In the genomic region with DNA sequence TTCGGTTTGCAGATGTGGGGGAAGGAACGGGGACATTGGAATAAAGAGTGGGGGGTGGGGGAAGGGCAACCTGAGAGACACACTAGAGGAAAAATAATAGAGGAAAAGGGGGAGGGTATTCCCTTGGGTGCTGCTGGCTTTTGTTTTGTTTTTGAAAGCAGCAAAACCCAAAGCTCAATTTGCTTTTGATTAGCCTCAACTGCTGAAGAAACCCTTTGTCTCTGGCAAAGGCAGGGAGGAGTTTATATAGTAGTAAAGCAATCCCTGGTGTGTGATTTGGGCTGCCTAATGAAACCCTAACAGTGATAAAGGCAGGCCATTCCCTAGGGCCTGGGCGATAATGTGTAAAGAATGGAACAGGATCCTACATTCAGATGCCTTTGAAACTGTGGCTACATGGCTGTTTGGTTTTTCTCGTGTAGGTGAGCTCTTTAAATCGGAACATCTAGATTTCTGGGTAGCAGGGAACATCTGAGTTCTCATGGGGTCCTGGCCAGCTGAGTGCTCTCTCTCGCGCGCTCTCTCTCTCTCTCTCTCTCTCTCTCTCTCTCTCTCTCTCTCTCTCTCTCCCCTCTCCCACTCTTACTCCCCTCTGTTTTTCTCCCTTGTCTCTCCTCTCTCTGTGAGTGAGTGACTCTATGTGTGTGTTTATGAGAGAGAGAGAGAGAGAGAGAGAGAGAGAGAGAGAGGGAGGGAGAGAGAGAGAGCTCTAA, we compare ENCODE assay signal across 11 mouse cellular contexts. TPM values are rescaled to one million over a fixed set of nuclear protein-coding genes. Genes with fewer than 3 reads are reported as not detected.
DNase-seq lines count a peak whose midpoint lies in the region; ATAC-seq and TF ChIP-seq lines count a peak whose summit lies in the region.
"Had no signal": no experiment of that assay in that cellular context is flagged by ENCODE, and none has a peak within 500 bp of the region (broad histone marks: within the 10 kb centered on the region; RNA-seq: fewer than 3 reads in every experiment).

No protein-coding gene starts in this region.

- H3K4me1 ChIP-seq in heart, embryonic 16.5 days (ENCODE audit: control insufficient read depth, insufficient read depth, low read length): peaks cover 14% of the 10 kb centered on the region
- H3K4me1 ChIP-seq in hindbrain, embryonic 11.5 days (replicated peaks; ENCODE audit: control insufficient read depth, insufficient read depth, low read length): no peaks in the 10 kb centered on the region; the same call in 1 of the 2 replicates
- H3K4me1 ChIP-seq in midbrain, embryonic 11.5 days (ENCODE audit: control insufficient read depth, insufficient read depth, low read length): peaks cover 8% of the 10 kb centered on the region
- H3K4me1 ChIP-seq in thymus, adult 2 months (replicated peaks; ENCODE audit: control insufficient read depth, insufficient read depth, low read length): no peaks in the 10 kb centered on the region

- no peak for DNase-seq in heart, postnatal 10 days
- peak; percentile 54 for DNase-seq in embryo, embryonic 11 days
- peak; percentile 58 for DNase-seq in hindbrain, embryonic 11.5 days (ENCODE audit: low spot score)
- peak; percentile 85 for DNase-seq in midbrain, embryonic 11.5 days (ENCODE audit: low spot score, missing footprints)
- no peak for DNase-seq in cerebellum, adult 18-20 months
- DNase-seq in adrenal gland, adult (ENCODE audit: inconsistent age in 2 of 2, low spot score in 1 of 2): no peak
- no peak for DNase-seq in thymus, adult 2 months
- DNase-seq: cerebellum, adult 9-11 months had no signal

- WGBS in heart, embryonic 16.5 days: 37% methylated on average over 8 of the region's 8 CpGs
- 10% methylated on average over 8 of the region's 8 CpGs for WGBS in hindbrain, embryonic 11.5 days
- WGBS in midbrain, embryonic 11.5 days: 20% methylated on average over 8 of the region's 8 CpGs
- WGBS in thymus, adult 2 months: 87% methylated on average over 8 of the region's 8 CpGs

- no peaks in the 10 kb centered on the region for H3K36me3 ChIP-seq in heart, embryonic 16.5 days (ENCODE audit: control insufficient read depth, insufficient read depth)
- H3K36me3 ChIP-seq in hindbrain, embryonic 11.5 days (ENCODE audit: control insufficient read depth, insufficient read depth, low read length): no peaks in the 10 kb centered on the region
- no peaks in the 10 kb centered on the region for H3K36me3 ChIP-seq in midbrain, embryonic 11.5 days (ENCODE audit: control insufficient read depth, insufficient read depth, low read length)
- no peaks in the 10 kb centered on the region for H3K36me3 ChIP-seq in thymus, adult 2 months (ENCODE audit: control insufficient read depth, insufficient read depth, low read length)

- intact Hi-C loops in heart, postnatal 10 days (cut with DNase I): no loop called here

- TF ChIP-seq POLR2A in thymus, adult 2 months (IDR thresholded peaks at IDR 0.05; ENCODE audit: control insufficient read depth, extremely low read depth, insufficient read depth, low read length, poor library complexity): no peak

- H3K9ac ChIP-seq in heart, embryonic 16.5 days (ENCODE audit: low read length): no peak overlapping the region
- 0 out of 2 replicates have a peak overlapping the region, but pooled peaks have one; percentile 12 for H3K9ac ChIP-seq in hindbrain, embryonic 11.5 days (ENCODE audit: low read depth, low read length)
- peak overlapping the region; percentile 22; the same call in 1 of the 2 replicates for H3K9ac ChIP-seq in midbrain, embryonic 11.5 days (ENCODE audit: low read length)

- H3K4me2 ChIP-seq in heart, embryonic 16.5 days (ENCODE audit: low read depth, low read length): peak overlapping the region; percentile 64
- H3K4me2 ChIP-seq in hindbrain, embryonic 11.5 days (replicated peaks; ENCODE audit: low read depth, low read length): peak overlapping the region; percentile 37; the same call in 1 of the 2 replicates
- peak overlapping the region; percentile 42; the same call in 1 of the 2 replicates for H3K4me2 ChIP-seq in midbrain, embryonic 11.5 days

- H3K9me3 ChIP-seq in heart, embryonic 16.5 days (replicated peaks; ENCODE audit: control insufficient read depth, low read length): no peaks in the 10 kb centered on the region
- H3K9me3 ChIP-seq in hindbrain, embryonic 11.5 days (ENCODE audit: control insufficient read depth, low read length): no peaks in the 10 kb centered on the region
- no peaks in the 10 kb centered on the region for H3K9me3 ChIP-seq in midbrain, embryonic 11.5 days (ENCODE audit: control insufficient read depth, low read length)
- H3K9me3 ChIP-seq: megakaryocyte, embryonic 14.5 days had no signal

- H3K27ac ChIP-seq in heart, embryonic 16.5 days (ENCODE audit: low read length): peak overlapping the region; percentile 4; the same call in 1 of the 2 replicates
- no peak overlapping the region for H3K27ac ChIP-seq in hindbrain, embryonic 11.5 days (ENCODE audit: low read depth, low read length)
- no peak overlapping the region for H3K27ac ChIP-seq in midbrain, embryonic 11.5 days (ENCODE audit: low read depth, low read length)
- no peak overlapping the region for H3K27ac ChIP-seq in thymus, adult 2 months (ENCODE audit: control insufficient read depth, insufficient read depth, low read length)

- no peaks in the 10 kb centered on the region for H3K27me3 ChIP-seq in heart, embryonic 16.5 days (ENCODE audit: control insufficient read depth, insufficient read depth, low read length)
- H3K27me3 ChIP-seq in hindbrain, embryonic 11.5 days (ENCODE audit: control insufficient read depth, insufficient read depth, low read length): no peaks in the 10 kb centered on the region
- no peaks in the 10 kb centered on the region for H3K27me3 ChIP-seq in midbrain, embryonic 11.5 days (ENCODE audit: control insufficient read depth, insufficient read depth, low read length)
- H3K27me3 ChIP-seq in thymus, adult 2 months (ENCODE audit: control insufficient read depth, insufficient read depth, low read length): no peaks in the 10 kb centered on the region

- no peak overlapping the region for H3K4me3 ChIP-seq in heart, embryonic 16.5 days (ENCODE audit: low read length)
- no peak overlapping the region for H3K4me3 ChIP-seq in hindbrain, embryonic 11.5 days (ENCODE audit: low read depth, low read length)
- no peak overlapping the region for H3K4me3 ChIP-seq in midbrain, embryonic 11.5 days (ENCODE audit: low read depth, low read length)
- no peak overlapping the region for H3K4me3 ChIP-seq in thymus, adult 2 months (ENCODE audit: control insufficient read depth, insufficient read depth, low read length)
- H3K4me3 ChIP-seq: megakaryocyte, embryonic 14.5 days had no signal

- TF ChIP-seq CTCF in thymus, adult 2 months (IDR thresholded peaks at IDR 0.05; ENCODE audit: borderline replicate concordance, control insufficient read depth, extremely low read depth, insufficient read depth, low read length, poor library complexity): no peak

- ATAC-seq in heart, embryonic 16.5 days (replicated peaks; ENCODE audit: extremely low read depth, insufficient read depth, low FRiP score): no peak
- ATAC-seq in hindbrain, embryonic 11.5 days (ENCODE audit: low FRiP score): peak; percentile 67
- ATAC-seq in midbrain, embryonic 11.5 days (ENCODE audit: low FRiP score): peak; percentile 53

RNA-seq across cellular contexts. Expression of a gene that starts 26.8 kb away (rescaled TPM):
- polyA plus RNA-seq in heart, embryonic 16.5 days (2015; fragmentation: Nextera tagmentation; extraction: Ambion mirVana): 8.9 and 12.4 TPM in 2 replicates
- 10 to 100 TPM; 10.1 to 10.9 TPM for total RNA-seq in heart, postnatal 10 days (2021)
- 3.1 and 3.4 TPM in 2 replicates for polyA plus RNA-seq in hindbrain, embryonic 11.5 days (2014; fragmentation: Nextera tagmentation; extraction: Ambion mirVana)
- 2.9 and 3.4 TPM in 2 replicates for polyA plus RNA-seq in midbrain, embryonic 11.5 days (2014; fragmentation: Nextera tagmentation; extraction: Ambion mirVana)
- polyA plus RNA-seq in thymus, adult 2 months (2012; rRNA removed): 1.1 and 3.4 TPM in 2 replicates
- polyA plus RNA-seq: C2C12 had no signal

Comparison
In these comparisons a context has a peak if more than half of its experiments do, and no peak if none do; other contexts are left out.
1. DNase-seq: peak in embryo, embryonic 11 days (single experiment), hindbrain, embryonic 11.5 days (single experiment) and midbrain, embryonic 11.5 days (single experiment); none in heart, postnatal 10 days (0 of 2), cerebellum, adult 18-20 months (0 of 2), adrenal gland, adult (0 of 2) and thymus, adult 2 months (single experiment).
2. Peak in every context shown above with its lines, with median percentiles within 50 percentile points of each other: H3K4me2 ChIP-seq.